Mouse (Mus musculus) limb, embryonic 15.5 days (tissue): ENCODE data around the gene Tlr7. TPM values are rescaled to one million over a fixed set of nuclear protein-coding genes. Genes with fewer than 3 reads are reported as not detected.
A peak's percentile ranks its signal among the peaks of the same experiment; 100 is the strongest.
"Not testable (repeated sequence)": the region's sequence is repeated elsewhere in the genome, so short reads cannot be mapped to it uniquely, and the experiment has no call there.

Source experiments
- ATAC-seq: fragments of 200-750 bp; cut with Nextera tagmentation; 2 replicates; pipeline ENCODE4 v1.8.0; 2017; ENCODE audit warnings: low read depth, moderate TSS enrichment; ENCODE audit not compliant: insufficient number of reproducible peaks, low FRiP score, low TSS enrichment
- H3K27ac ChIP-seq: fragments of 300-500 bp; sonication (generic); 2 replicates; pipeline ENCODE4 v1.5.1; 2015; ENCODE audit warnings: moderate library complexity, mild to moderate bottlenecking, inconsistent platforms
- H3K27me3 ChIP-seq: fragments of 300-500 bp; sonication (generic); 2 replicates; pipeline ENCODE4 v1.6.1; 2015; ENCODE audit warnings: inconsistent platforms
- H3K36me3 ChIP-seq: fragments of 300-500 bp; sonication (generic); 2 replicates; pipeline ENCODE4 v1.6.1; 2015; ENCODE audit warnings: inconsistent platforms
- H3K4me1 ChIP-seq: fragments of 300-500 bp; sonication (generic); 2 replicates; pipeline ENCODE4 v1.6.1; 2015; ENCODE audit warnings: inconsistent platforms
- H3K4me2 ChIP-seq: fragments of 300-500 bp; sonication (generic); 2 replicates; pipeline ENCODE4 v1.6.1; 2015; ENCODE audit warnings: mild to moderate bottlenecking, inconsistent platforms
- H3K4me3 ChIP-seq: fragments of 300-500 bp; sonication (generic); 2 replicates; pipeline ENCODE4 v1.5.1; 2015; ENCODE audit warnings: mild to moderate bottlenecking, inconsistent platforms
- H3K9ac ChIP-seq: fragments of 300-500 bp; sonication (generic); 2 replicates; pipeline ENCODE4 v1.6.1; 2015; ENCODE audit warnings: inconsistent platforms
- H3K9me3 ChIP-seq: fragments of 300-500 bp; sonication (generic); 2 replicates; pipeline ENCODE4 v1.6.1; 2016; ENCODE audit warnings: inconsistent platforms
- WGBS: fragments of 180-500 bp; shearing (Covaris S2); methylation state at CpG from one replicate; pipeline ENCODE4 v1.1.7; 2015; 5-methylcytosine and 5-hydroxymethylcytosine counted together
- polyA plus RNA-seq: library from polyadenylated mRNA; unstranded; fragments of >200 nt; fragmentation: Nextera tagmentation; extraction: Ambion mirVana; gene quantifications from 2 replicates; pipeline ENCODE4 v1.2.1, GENCODE M21; 2015

Tlr7 gene
- polyA plus RNA-seq, 1 experiment from 2014 or later, result 0.91 TPM

GRCm38 (mm10) chrX:167332607-167333006, 2.2 kb upstream of the Tlr7 start:
- WGBS, result 69% methylated on average over 1 of the region's 1 CpGs
- Histone ChIP-seq H3K4me1 (no peaks in the 10 kb centered on the region), H3K9ac (no peak overlapping the region), H3K27ac (no peak overlapping the region), H3K27me3 (no peaks in the 10 kb centered on the region), H3K9me3 (no peaks in the 10 kb centered on the region), H3K4me3 (no peak overlapping the region), H3K4me2 (no peak overlapping the region), H3K36me3 (no peaks in the 10 kb centered on the region)
- no peak for ATAC-seq

- Histone ChIP-seq H3K4me3 (no peak overlapping the region), H3K36me3 (no peaks in the 10 kb centered on the region), H3K27ac (no peak overlapping the region), H3K4me1 (no peaks in the 10 kb centered on the region), H3K27me3 (peaks cover 3% of the 10 kb centered on the region; the same call in 1 of the 2 replicates), H3K4me2 (no peak overlapping the region), H3K9ac (no peak overlapping the region), H3K9me3 (no peaks in the 10 kb centered on the region)
- no peak for ATAC-seq
- 66% methylated on average over 4 of the region's 4 CpGs for WGBS
Measured at GRCm38 (mm10) chrX:167330993-167331392, 635 bp upstream of the Tlr7 start.

- no peak overlapping the region for H3K4me3 ChIP-seq
- H3K4me2 ChIP-seq, result no peak overlapping the region
- H3K27ac ChIP-seq, result no peak overlapping the region
- H3K36me3 ChIP-seq, result no peaks in the 10 kb centered on the region
- H3K9ac ChIP-seq, result no peak overlapping the region
- no peaks in the 10 kb centered on the region for H3K9me3 ChIP-seq
- WGBS, result 85% methylated on average over 1 of the region's 1 CpGs
- H3K4me1 ChIP-seq, result no peaks in the 10 kb centered on the region
- peaks cover 3% of the 10 kb centered on the region; the same call in 1 of the 2 replicates for H3K27me3 ChIP-seq
- no peak for ATAC-seq
Measured at GRCm38 (mm10) chrX:167329620-167330019, 738 bp downstream of the Tlr7 start.

GRCm38 (mm10) chrX:167329098-167329497, 1.3 kb downstream of the Tlr7 start:
- H3K36me3 ChIP-seq, result no peaks in the 10 kb centered on the region
- H3K4me1 ChIP-seq, result no peaks in the 10 kb centered on the region
- H3K4me2 ChIP-seq, result no peak overlapping the region
- no peak overlapping the region for H3K27ac ChIP-seq
- 71% methylated on average over 1 of the region's 1 CpGs for WGBS
- H3K27me3 ChIP-seq, result peaks cover 3% of the 10 kb centered on the region; the same call in 1 of the 2 replicates
- H3K9ac ChIP-seq, result no peak overlapping the region
- no peak for ATAC-seq
- H3K9me3 ChIP-seq, result no peaks in the 10 kb centered on the region
- H3K4me3 ChIP-seq, result no peak overlapping the region

- H3K4me1 ChIP-seq, result no peaks in the 10 kb centered on the region
- H3K9ac ChIP-seq, result no peak overlapping the region
- no peak overlapping the region for H3K27ac ChIP-seq
- H3K36me3 ChIP-seq, result no peaks in the 10 kb centered on the region
- WGBS, result 89% methylated on average over 3 of the region's 3 CpGs
- H3K4me3 ChIP-seq, result no peak overlapping the region
- peaks cover 3% of the 10 kb centered on the region; the same call in 1 of the 2 replicates for H3K27me3 ChIP-seq
- no peaks in the 10 kb centered on the region for H3K9me3 ChIP-seq
- no peak for ATAC-seq
- H3K4me2 ChIP-seq, result no peak overlapping the region
Measured at GRCm38 (mm10) chrX:167328519-167328918, 1.8 kb downstream of the Tlr7 start.

GRCm38 (mm10) chrX:167323742-167324141, 6.6 kb downstream of the Tlr7 start:
- H3K27me3 ChIP-seq, result peaks cover 3% of the 10 kb centered on the region; the same call in 1 of the 2 replicates
- H3K4me1 ChIP-seq, result no peaks in the 10 kb centered on the region
- ATAC-seq, result no peak
- H3K36me3 ChIP-seq, result no peaks in the 10 kb centered on the region
- H3K4me2 ChIP-seq, result no peak overlapping the region
- H3K9ac ChIP-seq, result no peak overlapping the region
- H3K9me3 ChIP-seq, result no peaks in the 10 kb centered on the region
- H3K27ac ChIP-seq, result no peak overlapping the region
- no peak overlapping the region for H3K4me3 ChIP-seq
- 53% methylated on average over 1 of the region's 1 CpGs for WGBS

- Histone ChIP-seq H3K27ac (no peak overlapping the region), H3K9ac (no peak overlapping the region), H3K9me3 (no peaks in the 10 kb centered on the region), H3K27me3 (no peaks in the 10 kb centered on the region), H3K36me3 (no peaks in the 10 kb centered on the region), H3K4me2 (no peak overlapping the region), H3K4me3 (no peak overlapping the region), H3K4me1 (no peaks in the 10 kb centered on the region)
- WGBS, result 63% methylated on average over 4 of the region's 4 CpGs
- ATAC-seq, result no peak
Measured at GRCm38 (mm10) chrX:167321233-167321806, 9.0 kb downstream of the Tlr7 start.

GRCm38 (mm10) chrX:167318819-167319396, 11.4 kb downstream of the Tlr7 start:
- no peak overlapping the region for H3K27ac ChIP-seq
- 67% methylated on average over 4 of the region's 4 CpGs for WGBS
- H3K4me1 ChIP-seq, result no peaks in the 10 kb centered on the region
- no peak for ATAC-seq
- H3K9ac ChIP-seq, result no peak overlapping the region
- H3K36me3 ChIP-seq, result no peaks in the 10 kb centered on the region
- H3K4me3 ChIP-seq, result no peak overlapping the region
- peaks cover 6% of the 10 kb centered on the region; the same call in 1 of the 2 replicates for H3K27me3 ChIP-seq
- H3K4me2 ChIP-seq, result no peak overlapping the region
- no peaks in the 10 kb centered on the region for H3K9me3 ChIP-seq

- no peak overlapping the region for H3K27ac ChIP-seq
- H3K9me3 ChIP-seq, result no peaks in the 10 kb centered on the region
- peaks cover 6% of the 10 kb centered on the region; the same call in 1 of the 2 replicates for H3K27me3 ChIP-seq
- no peak overlapping the region for H3K9ac ChIP-seq
- H3K4me2 ChIP-seq, result no peak overlapping the region
- no peak for ATAC-seq
- H3K4me3 ChIP-seq, result no peak overlapping the region
- H3K4me1 ChIP-seq, result no peaks in the 10 kb centered on the region
- WGBS, result 73% methylated on average over 5 of the region's 5 CpGs
- H3K36me3 ChIP-seq, result no peaks in the 10 kb centered on the region
Measured at GRCm38 (mm10) chrX:167315766-167316165, 14.6 kb downstream of the Tlr7 start.

GRCm38 (mm10) chrX:167315093-167315726, 15.1 kb downstream of the Tlr7 start:
- Histone ChIP-seq H3K4me3 (no peak overlapping the region), H3K36me3 (no peaks in the 10 kb centered on the region), H3K27ac (no peak overlapping the region), H3K9me3 (no peaks in the 10 kb centered on the region), H3K4me2 (no peak overlapping the region), H3K4me1 (no peaks in the 10 kb centered on the region), H3K9ac (no peak overlapping the region), H3K27me3 (peaks cover 6% of the 10 kb centered on the region; the same call in 1 of the 2 replicates)
- 75% methylated on average over 4 of the region's 4 CpGs for WGBS
- ATAC-seq, result no peak

- H3K4me3 ChIP-seq, H3K4me1 ChIP-seq, H3K4me2 ChIP-seq, H3K36me3 ChIP-seq, H3K9ac ChIP-seq, H3K9me3 ChIP-seq, H3K27ac ChIP-seq, H3K27me3 ChIP-seq, ATAC-seq: not testable (repeated sequence)
- WGBS, result 100% methylated on average over 1 of the region's 1 CpGs
Measured at GRCm38 (mm10) chrX:167302061-167302460, 28.3 kb downstream of the Tlr7 start.

- H3K27me3 ChIP-seq, result 0 out of 2 replicates have a peak, but pooled peaks cover 4% of the 10 kb centered on the region
- H3K4me2 ChIP-seq, result 0 out of 2 replicates have a peak overlapping the region, but pooled peaks have one; percentile 20
- 0 out of 2 replicates have a peak overlapping the region, but pooled peaks have one; percentile 11 for H3K4me3 ChIP-seq
- WGBS, result 22% methylated on average over 9 of the region's 9 CpGs
- H3K9me3 ChIP-seq, result no peaks in the 10 kb centered on the region
- no peaks in the 10 kb centered on the region for H3K36me3 ChIP-seq
- no peak overlapping the region for H3K9ac ChIP-seq
- no peaks in the 10 kb centered on the region for H3K4me1 ChIP-seq
- no peak overlapping the region for H3K27ac ChIP-seq
- no peak for ATAC-seq
Measured at GRCm38 (mm10) chrX:167276953-167277352, 53.4 kb downstream of the Tlr7 start.
